Comparison of ENCODE assay signal across 30 mouse cellular contexts in the genomic region with DNA sequence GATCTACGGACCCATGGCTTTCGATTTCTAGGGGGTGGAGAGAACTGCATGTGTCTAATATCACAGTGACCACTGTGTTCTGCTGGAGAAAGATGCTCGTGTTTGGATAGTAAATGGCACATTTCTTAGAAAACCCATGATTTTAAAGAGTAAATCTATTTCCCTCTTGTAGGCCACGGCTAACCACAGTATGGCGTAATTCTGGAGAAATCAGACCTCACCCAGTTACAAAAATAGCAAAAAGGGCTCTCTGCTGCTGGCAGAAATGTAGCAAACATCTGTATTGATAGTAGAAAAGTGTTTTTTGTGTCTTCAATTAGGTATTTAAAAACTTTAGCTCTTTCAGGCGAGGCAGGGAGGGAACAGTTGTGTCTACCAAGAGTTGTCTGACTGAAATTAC. TPM values are rescaled to one million over a fixed set of nuclear protein-coding genes. Genes with fewer than 3 reads are reported as not detected.
DNase-seq lines count a peak whose midpoint lies in the region; ATAC-seq and TF ChIP-seq lines count a peak whose summit lies in the region.
"Had no signal": no experiment of that assay in that cellular context is flagged by ENCODE, and none has a peak within 500 bp of the region (broad histone marks: within the 10 kb centered on the region; RNA-seq: fewer than 3 reads in every experiment).

No protein-coding gene starts in this region.

- H3K4me3 ChIP-seq in embryonic facial prominence, embryonic 14.5 days (ENCODE audit: low read depth, low read length) = no peak overlapping the region
- no peak overlapping the region for H3K4me3 ChIP-seq in embryonic facial prominence, embryonic 10.5 days
- H3K4me3 ChIP-seq in bone marrow macrophage, adult 2 months (ENCODE audit: insufficient read depth, low read length) = no peak overlapping the region
- no peak overlapping the region for H3K4me3 ChIP-seq in kidney, embryonic 14.5 days (ENCODE audit: low read length)
- H3K4me3 ChIP-seq: forebrain, embryonic 10.5 days; hindbrain, embryonic 10.5 days; hindbrain, embryonic 15.5 days; layer of hippocampus, adult 2 months; left cerebral cortex, adult 2 months; limb, embryonic 13.5 days; liver, embryonic 12.5 days; midbrain, embryonic 13.5 days; neural tube, embryonic 15.5 days had no signal

- no peaks in the 10 kb centered on the region for H3K27me3 ChIP-seq in embryonic facial prominence, embryonic 14.5 days (replicated peaks; ENCODE audit: control insufficient read depth, insufficient read depth, low read length)
- H3K27me3 ChIP-seq in embryonic facial prominence, embryonic 10.5 days (replicated peaks; ENCODE audit: low read depth, poor library complexity, severe bottlenecking) = no peaks in the 10 kb centered on the region
- no peaks in the 10 kb centered on the region for H3K27me3 ChIP-seq in kidney, embryonic 14.5 days (ENCODE audit: control insufficient read depth, insufficient read depth, low read length)
- H3K27me3 ChIP-seq: hindbrain, embryonic 15.5 days; limb, embryonic 13.5 days; liver, embryonic 12.5 days; midbrain, embryonic 13.5 days; neural tube, embryonic 15.5 days had no signal

- H3K9ac ChIP-seq in embryonic facial prominence, embryonic 14.5 days (ENCODE audit: low read depth, low read length) = no peak overlapping the region
- no peak overlapping the region for H3K9ac ChIP-seq in kidney, embryonic 14.5 days (ENCODE audit: low read depth, low read length)
- H3K9ac ChIP-seq: forebrain, postnatal 0 days; hindbrain, embryonic 15.5 days; limb, embryonic 13.5 days; liver, embryonic 12.5 days; midbrain, embryonic 13.5 days; neural tube, embryonic 15.5 days had no signal

- H3K27ac ChIP-seq in embryonic facial prominence, embryonic 14.5 days (replicated peaks; ENCODE audit: low read depth, low read length) = peak overlapping the region; percentile 35; the same call in 1 of the 2 replicates
- H3K27ac ChIP-seq in embryonic facial prominence, embryonic 10.5 days (replicated peaks) = no peak overlapping the region
- peak overlapping the region; percentile 84 for H3K27ac ChIP-seq in bone marrow macrophage, adult 2 months (ENCODE audit: insufficient read depth, low read depth, low read length)
- no peak overlapping the region for H3K27ac ChIP-seq in kidney, embryonic 14.5 days (ENCODE audit: low read depth, low read length)
- H3K27ac ChIP-seq: forebrain, embryonic 10.5 days; hindbrain, embryonic 10.5 days; hindbrain, embryonic 15.5 days; layer of hippocampus, adult 2 months; left cerebral cortex, adult 2 months; limb, embryonic 13.5 days; liver, embryonic 12.5 days; midbrain, embryonic 13.5 days; neural tube, embryonic 15.5 days had no signal

- no peak for TF ChIP-seq POLR2A in bone marrow macrophage, adult 2 months (IDR thresholded peaks at IDR 0.05; ENCODE audit: borderline replicate concordance, low read depth, low read length)

- H3K36me3 ChIP-seq in embryonic facial prominence, embryonic 14.5 days (ENCODE audit: control insufficient read depth, insufficient read depth, low read length) = 0 out of 2 replicates have a peak, but pooled peaks cover 12% of the 10 kb centered on the region
- H3K36me3 ChIP-seq in embryonic facial prominence, embryonic 10.5 days (replicated peaks) = peaks cover 54% of the 10 kb centered on the region
- 0 out of 2 replicates have a peak, but pooled peaks cover 2% of the 10 kb centered on the region for H3K36me3 ChIP-seq in kidney, embryonic 14.5 days (ENCODE audit: control insufficient read depth, insufficient read depth, low read length)
- H3K36me3 ChIP-seq: hindbrain, embryonic 15.5 days; liver, embryonic 12.5 days; midbrain, embryonic 13.5 days; neural tube, embryonic 15.5 days had no signal

- no peaks in the 10 kb centered on the region for H3K4me1 ChIP-seq in embryonic facial prominence, embryonic 14.5 days (ENCODE audit: control insufficient read depth, insufficient read depth, low read length)
- H3K4me1 ChIP-seq in embryonic facial prominence, embryonic 10.5 days = peaks cover 14% of the 10 kb centered on the region
- H3K4me1 ChIP-seq in bone marrow macrophage, adult 2 months (ENCODE audit: control insufficient read depth, insufficient read depth, low read length) = peaks cover 53% of the 10 kb centered on the region
- H3K4me1 ChIP-seq in kidney, embryonic 14.5 days (ENCODE audit: control insufficient read depth, insufficient read depth, low read length) = peaks cover 16% of the 10 kb centered on the region; the same call in 1 of the 2 replicates

- no peak for TF ChIP-seq CTCF in bone marrow macrophage, adult 2 months (IDR thresholded peaks at IDR 0.05; ENCODE audit: low read depth, low read length)

- ATAC-seq in embryonic facial prominence, embryonic 14.5 days (ENCODE audit: low read depth) = no peak
- 0 out of 2 replicates have a peak, but pooled peaks have one; percentile 31 for ATAC-seq in megakaryocyte progenitor cell, adult 5-6 weeks (replicated peaks; ENCODE audit: poor library complexity)
- ATAC-seq in kidney, embryonic 14.5 days (ENCODE audit: low FRiP score, low TSS enrichment) = no peak
- ATAC-seq: CD4-positive, CD25-positive, alpha-beta regulatory T cell, adult 4 months; forebrain, postnatal 0 days; inflammation-experienced regulatory T-cells, adult 6 months; liver, embryonic 12.5 days; midbrain, embryonic 13.5 days had no signal

- H3K9me3 ChIP-seq in embryonic facial prominence, embryonic 14.5 days (ENCODE audit: control insufficient read depth, low read length) = no peaks in the 10 kb centered on the region
- H3K9me3 ChIP-seq in embryonic facial prominence, embryonic 10.5 days = no peaks in the 10 kb centered on the region
- H3K9me3 ChIP-seq in kidney, embryonic 14.5 days (ENCODE audit: control insufficient read depth, low read length) = no peaks in the 10 kb centered on the region
- H3K9me3 ChIP-seq: forebrain, embryonic 10.5 days; hindbrain, embryonic 10.5 days; hindbrain, embryonic 15.5 days; limb, embryonic 13.5 days; liver, embryonic 12.5 days; midbrain, embryonic 13.5 days; neural tube, embryonic 15.5 days had no signal

- WGBS in embryonic facial prominence, embryonic 14.5 days = 82% methylated on average over 6 of the region's 6 CpGs
- 95% methylated on average over 6 of the region's 6 CpGs for WGBS in embryonic facial prominence, embryonic 10.5 days
- 90% methylated on average over 6 of the region's 6 CpGs for WGBS in kidney, embryonic 14.5 days

- H3K4me2 ChIP-seq in embryonic facial prominence, embryonic 14.5 days (ENCODE audit: low read depth, low read length) = no peak overlapping the region
- no peak overlapping the region for H3K4me2 ChIP-seq in kidney, embryonic 14.5 days (replicated peaks; ENCODE audit: low read depth, low read length)
- H3K4me2 ChIP-seq: hindbrain, embryonic 15.5 days; limb, embryonic 13.5 days; liver, embryonic 12.5 days; midbrain, embryonic 13.5 days; neural tube, embryonic 15.5 days had no signal

- DNase-seq in embryonic facial prominence, embryonic 14.5 days (ENCODE audit: low spot score) = no peak
- DNase-seq in embryonic facial prominence, embryonic 10.5 days (ENCODE audit: low spot score) = no peak
- DNase-seq in 3T3-L1 (ENCODE audit: low read depth, low spot score) = peak; percentile 68
- no peak for DNase-seq in cerebellum, adult 11 months
- DNase-seq: adrenal gland, postnatal 10 days; cerebellum, adult 11-12 months; cerebellum, adult 9-11 months; forebrain, postnatal 0 days; heart, postnatal 14 days; kidney, adult 11 months; kidney, postnatal 36 days; lung, adult 2 months; retina, postnatal 1 day; right cerebral cortex, postnatal 14 days; thymus, postnatal 14 days had no signal

RNA-seq across cellular contexts. Expression of gene Igf2bp2, which starts 18.6 kb away (rescaled TPM):
- 74.7 and 81.4 TPM in 2 replicates for polyA plus RNA-seq in embryonic facial prominence, embryonic 14.5 days (2014; fragmentation: Nextera tagmentation; extraction: Ambion mirVana)
- polyA plus RNA-seq in embryonic facial prominence, embryonic 10.5 days (2016; fragmentation: Nextera tagmentation; extraction: Ambion mirVana) = 174 and 198 TPM in 2 replicates
- polyA plus RNA-seq in bone marrow macrophage, adult 2 months (2012; ENCODE audit: insufficient read depth, insufficient read length, missing spikeins) = 8.3 and 10.7 TPM in 2 replicates
- total RNA-seq in megakaryocyte progenitor cell, adult 5-6 weeks (2015) = 2.8 and 3.4 TPM in 2 replicates
- total RNA-seq in megakaryocyte progenitor cell, adult 5-6 weeks (2017) = 1.1 and 1.6 TPM in 2 replicates
- polyA plus RNA-seq in kidney, embryonic 14.5 days (2014; fragmentation: Nextera tagmentation; extraction: Ambion mirVana) = 72.6 and 135 TPM in 2 replicates
- total RNA-seq: monocyte, adult 5-6 weeks had no signal

Comparison
In these comparisons a context has a peak if more than half of its experiments do, and no peak if none do; other contexts are left out.
1. H3K27ac ChIP-seq: peak in embryonic facial prominence, embryonic 14.5 days (single experiment) and bone marrow macrophage, adult 2 months (single experiment); none in embryonic facial prominence, embryonic 10.5 days (single experiment) and kidney, embryonic 14.5 days (single experiment).